Mouse (Mus musculus): ENCODE measurements at regions not wholly inside any gene's neighbourhood (a gene's known extent, or its start where the extent isn't known, plus 50 kb on each side); places are given as distances from the start of the nearest gene placed in this dataset.
A peak's percentile ranks its signal among the peaks of the same experiment; 100 is the strongest.

DNA sequence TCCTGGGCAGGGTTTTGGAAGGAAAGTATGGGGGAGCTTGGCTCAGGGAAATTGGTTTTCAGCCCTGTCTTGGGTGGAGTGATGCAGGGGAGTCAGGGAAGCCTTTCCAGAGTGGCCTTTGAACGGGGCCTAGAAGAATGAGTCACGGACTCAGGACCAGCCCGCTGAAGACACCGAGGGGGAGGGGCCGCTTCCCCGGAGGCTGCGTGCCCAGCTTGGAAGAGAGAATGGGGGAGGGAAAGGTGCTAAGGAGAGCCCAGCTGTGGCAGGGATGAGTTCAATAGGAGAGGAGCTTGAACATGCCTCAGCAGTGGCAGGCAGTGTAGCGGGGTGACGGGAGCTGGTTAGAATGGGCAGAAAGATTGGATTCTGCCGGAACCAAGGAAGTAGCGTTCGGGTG, 337.8 kb downstream of the Zfp706 start:
- no peak for DNase-seq (ENCODE audit: low read depth)

DNA sequence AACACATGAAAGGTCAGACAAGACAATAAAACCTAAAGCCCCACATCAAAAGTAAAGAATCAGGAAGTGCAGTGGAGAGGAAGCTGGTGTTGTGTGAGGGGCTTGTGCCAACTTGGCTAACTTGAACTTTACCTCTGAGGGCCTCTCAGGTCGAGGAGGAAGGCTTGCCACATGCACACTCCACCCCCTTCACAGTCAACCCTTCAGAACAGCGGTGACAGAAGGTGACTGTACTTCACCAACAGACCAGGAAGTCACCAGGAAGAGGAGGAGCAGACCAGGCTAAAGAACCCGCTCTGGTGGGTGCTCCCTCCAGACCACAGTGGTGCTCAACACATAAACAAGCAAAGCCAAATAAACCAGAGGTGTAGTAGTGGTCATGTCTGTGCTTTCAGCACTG, 341.0 kb downstream of the Zfp706 start:
- DNase-seq (ENCODE audit: low read depth), result peak; percentile 75

- DNase-seq (ENCODE audit: low read depth), result no peak
These were observed 343.2 kb downstream of the Zfp706 start for GRCm38 (mm10) chr15:36664391-36664790.

DNA sequence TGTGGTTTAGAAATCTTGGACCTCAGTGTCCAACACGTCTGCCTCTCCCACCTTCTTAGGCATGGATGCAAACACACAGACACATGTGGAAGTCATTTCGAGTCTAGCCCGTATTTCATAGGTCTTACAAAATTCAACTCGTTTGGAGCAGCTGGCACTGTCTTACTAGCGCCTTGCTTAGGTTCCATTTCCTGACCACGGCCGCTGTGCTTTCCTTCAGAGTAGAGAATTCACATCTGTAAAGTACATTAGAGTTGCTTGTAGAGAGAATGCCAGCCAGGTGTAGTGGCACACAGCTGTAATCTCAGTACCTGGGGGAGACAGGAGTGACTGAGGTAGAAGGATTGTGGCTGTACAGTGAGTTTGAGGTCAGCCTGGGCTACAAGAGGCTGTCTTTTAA, 346.6 kb downstream of the Zfp706 start:
- DNase-seq (ENCODE audit: low read depth), result no peak
